Mouse (Mus musculus) yolk sac, embryonic 10.5 days (tissue): Measurements from ENCODE around the gene Mtor.

Experiments
- DNase-seq: peaks from one replicate; pipeline ENCODE4 v3.0.0-alpha.2; 2017; ENCODE audit warnings: low spot score

The Mtor gene

DNA sequence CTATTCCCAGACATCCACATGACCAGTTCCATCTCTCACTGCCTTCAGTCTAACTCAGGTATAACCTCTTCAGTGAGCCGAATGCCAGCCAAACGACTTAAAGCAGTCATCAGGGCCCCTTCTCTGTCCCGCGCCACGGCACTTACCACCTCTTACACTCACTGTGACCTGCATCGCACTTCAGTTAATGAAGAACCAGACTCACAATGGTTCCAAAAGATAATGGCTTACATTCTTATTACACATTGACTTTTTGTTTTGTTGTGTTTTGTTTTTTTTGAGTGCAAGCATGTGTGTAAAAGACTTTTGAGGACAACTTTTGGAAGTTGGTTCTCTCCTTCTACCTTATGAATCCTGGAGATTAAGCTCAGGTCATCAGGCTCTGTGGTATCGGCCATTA is 5.8 kb upstream of the Mtor start:
- DNase-seq: no peak

DNA sequence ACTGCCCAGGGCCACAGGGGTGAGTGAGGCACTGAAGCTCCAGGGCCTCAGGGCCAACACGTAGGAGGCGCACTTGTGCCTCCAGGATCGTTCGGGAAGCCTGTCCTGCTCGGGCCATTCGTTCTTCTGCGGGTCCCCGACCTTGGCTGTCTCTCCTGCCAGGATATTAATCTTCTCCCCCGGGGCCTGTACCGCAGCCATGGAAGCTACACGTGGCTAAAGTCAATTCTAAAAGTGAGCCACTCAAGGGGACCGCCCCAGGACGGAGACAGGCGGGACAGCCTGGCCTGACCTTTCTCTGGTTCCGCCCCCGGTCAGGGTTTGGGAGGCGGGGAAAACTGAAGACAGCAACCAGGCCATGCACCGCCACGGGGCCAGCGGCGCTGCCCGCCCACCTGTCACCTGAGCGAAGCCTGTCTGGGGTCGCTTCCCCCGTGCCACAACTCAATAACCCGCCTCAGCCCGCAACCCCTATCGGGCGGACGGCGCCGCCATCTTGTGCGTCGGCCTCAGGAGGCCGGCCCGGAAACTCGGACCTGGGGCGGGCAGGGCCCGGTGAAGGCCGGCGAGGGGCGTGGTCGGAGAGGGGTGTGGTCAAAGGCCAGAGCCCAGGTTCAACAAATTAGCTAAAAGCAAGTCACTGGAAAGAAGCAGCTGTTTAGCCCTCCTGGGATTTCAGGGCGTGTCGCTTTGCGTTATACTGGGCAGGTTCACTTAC is 4.0 kb upstream of the Mtor start, which contains the start of gene Ubiad1:
Ubiad1 (minus strand) TSS at position 522 of the 718 bp plus-strand sequence.
- peak; percentile 95 for DNase-seq

DNA sequence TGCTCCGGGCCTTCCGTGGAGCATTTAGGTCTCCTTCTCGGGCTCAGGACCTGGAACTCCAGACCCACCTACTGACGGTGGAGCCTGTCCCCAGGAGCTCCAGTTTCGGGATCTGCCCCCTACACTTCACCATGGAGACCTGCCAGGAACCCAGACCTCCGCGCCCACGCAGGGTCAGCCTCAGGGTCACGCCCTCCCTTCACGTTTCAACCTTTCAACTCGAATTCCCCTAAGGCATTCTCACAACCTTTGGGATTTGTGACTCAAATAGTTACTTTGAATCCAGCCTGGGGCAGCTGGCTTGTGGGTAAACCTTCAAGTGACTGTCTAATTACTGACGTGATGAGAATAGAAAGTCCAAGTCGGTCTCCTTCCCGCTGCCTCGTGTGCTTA is 438 bp downstream of the Mtor start:
- DNase-seq: no peak

- no peak for DNase-seq
Measured at GRCm38 (mm10) chr4:148453707-148454106, 5.3 kb downstream of the Mtor start.

GRCm38 (mm10) chr4:148455477-148456025 is 7.1 kb downstream of the Mtor start:
- no peak for DNase-seq

- no peak for DNase-seq
Measured at GRCm38 (mm10) chr4:148460656-148461284, 12.4 kb downstream of the Mtor start.

DNA sequence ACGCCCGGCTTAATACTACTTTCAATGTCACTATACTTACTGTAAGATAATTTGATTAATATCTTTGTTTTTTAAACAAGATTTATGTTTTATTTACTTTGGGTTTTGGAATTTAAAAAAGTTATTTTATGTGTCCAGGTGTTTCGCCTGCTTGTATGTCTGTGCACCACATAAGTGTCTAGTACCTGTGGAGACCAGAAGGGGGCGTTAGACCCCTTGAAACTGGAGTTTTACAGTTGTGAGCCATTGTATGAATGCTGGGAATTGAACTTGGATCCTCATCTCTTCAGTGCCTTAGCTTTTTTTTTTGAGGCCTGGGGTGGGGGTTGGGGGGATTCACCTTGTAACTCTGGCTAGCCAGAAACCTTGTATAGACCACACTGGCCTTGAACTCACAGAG is 13.4 kb downstream of the Mtor start:
- DNase-seq: no peak

DNA sequence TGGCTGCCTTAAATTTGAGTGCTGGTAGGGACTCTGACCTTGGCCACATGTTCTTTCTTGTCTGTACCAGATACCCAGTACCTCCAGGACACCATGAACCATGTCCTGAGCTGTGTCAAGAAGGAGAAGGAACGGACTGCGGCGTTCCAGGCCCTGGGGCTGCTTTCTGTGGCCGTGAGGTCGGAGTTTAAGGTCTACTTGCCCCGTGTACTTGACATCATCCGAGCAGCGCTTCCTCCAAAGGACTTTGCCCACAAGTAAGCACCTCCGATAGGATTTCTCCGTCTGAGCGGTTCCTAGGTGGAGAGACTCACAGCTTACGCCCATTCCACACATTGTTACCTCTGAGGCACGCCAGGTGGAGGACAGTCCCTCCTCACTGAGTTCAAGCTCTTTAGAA is 14.3 kb downstream of the Mtor start:
- DNase-seq: peak; percentile 66

DNA sequence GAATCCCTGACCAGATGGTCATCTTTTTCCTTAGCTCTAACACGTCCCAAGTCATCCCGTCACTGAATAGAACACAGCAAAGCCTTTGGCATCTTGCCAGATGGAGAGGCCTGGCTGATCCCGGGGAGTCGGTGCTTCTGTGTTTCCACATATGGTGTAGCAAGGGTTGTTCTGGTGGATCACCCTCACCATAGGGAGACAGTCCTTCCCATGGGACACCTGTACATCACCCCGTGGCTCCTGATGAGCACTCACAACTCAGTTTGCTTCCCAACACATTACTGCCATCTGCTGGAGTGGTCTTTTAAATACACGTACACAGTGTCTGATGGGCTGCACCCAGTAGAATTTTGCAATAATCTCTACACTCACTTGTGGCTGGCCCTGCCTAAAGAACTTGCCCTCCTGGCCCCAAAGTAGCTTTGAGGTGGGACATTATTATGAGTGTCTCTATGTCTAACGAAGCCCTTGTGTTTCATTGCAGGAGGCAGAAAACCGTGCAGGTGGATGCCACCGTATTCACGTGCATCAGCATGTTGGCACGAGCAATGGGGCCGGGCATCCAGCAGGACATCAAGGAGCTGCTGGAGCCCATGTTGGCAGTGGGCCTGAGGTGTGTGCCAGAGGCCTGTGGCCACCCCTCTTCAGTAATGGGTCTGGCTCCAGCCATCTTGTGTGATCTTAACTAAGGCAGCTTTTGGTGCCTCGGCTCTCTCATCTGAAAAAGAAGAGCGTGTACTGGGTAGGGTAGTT is 15.0 kb downstream of the Mtor start:
- DNase-seq: peak; percentile 45

GRCm38 (mm10) chr4:148464301-148464700 is 15.9 kb downstream of the Mtor start:
- no peak for DNase-seq

- DNase-seq: no peak
Measured at GRCm38 (mm10) chr4:148464869-148465268, 16.5 kb downstream of the Mtor start.

DNA sequence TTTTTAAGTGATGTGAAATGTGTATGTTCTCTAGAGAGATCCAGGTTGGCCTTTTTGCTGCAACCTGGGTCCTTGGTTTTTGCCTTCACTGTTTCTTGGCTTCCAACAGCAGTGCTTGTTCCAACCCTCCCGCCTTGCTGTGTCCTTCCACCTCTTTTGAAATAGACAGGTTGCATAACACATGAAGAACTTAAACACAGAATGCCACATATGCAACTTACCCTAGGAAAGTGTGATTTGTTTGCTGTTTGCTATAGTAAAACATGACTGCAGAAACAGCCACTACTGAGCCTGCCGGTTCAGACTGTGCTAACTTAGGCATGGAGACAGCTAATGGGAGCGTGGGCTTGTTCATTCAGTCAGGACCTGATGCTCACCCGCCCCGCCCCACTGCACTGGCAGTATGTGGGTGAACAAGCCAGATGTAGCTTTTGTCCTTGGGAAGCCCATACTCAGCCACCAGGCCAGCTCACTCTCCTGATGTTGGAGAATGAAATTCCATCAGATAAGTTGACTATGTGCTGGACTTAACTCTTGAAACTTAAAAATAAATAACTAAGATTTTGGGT is 18.2 kb downstream of the Mtor start:
- no peak for DNase-seq

GRCm38 (mm10) chr4:148468396-148468795 is 20.0 kb downstream of the Mtor start:
- no peak for DNase-seq

- DNase-seq: no peak
Measured at GRCm38 (mm10) chr4:148469487-148470252, 21.3 kb downstream of the Mtor start.

GRCm38 (mm10) chr4:148471363-148471806 is 23.0 kb downstream of the Mtor start:
- DNase-seq: no peak

- DNase-seq: peak; percentile 53
Measured at GRCm38 (mm10) chr4:148472436-148473174, 24.2 kb downstream of the Mtor start.

GRCm38 (mm10) chr4:148473496-148473895 is 25.1 kb downstream of the Mtor start:
- peak; percentile 66 for DNase-seq

GRCm38 (mm10) chr4:148480245-148480644 is 31.8 kb downstream of the Mtor start:
- DNase-seq: no peak

GRCm38 (mm10) chr4:148481557-148482168 is 33.3 kb downstream of the Mtor start:
- DNase-seq: no peak

GRCm38 (mm10) chr4:148484511-148484910 is 36.1 kb downstream of the Mtor start:
- no peak for DNase-seq
